Mouse (Mus musculus) adrenal gland, adult 8-10 months (tissue): Measurements from ENCODE around the gene Brf1. TPM values are rescaled to one million over a fixed set of nuclear protein-coding genes. Genes with fewer than 3 reads are reported as not detected.

Experiments
- DNase-seq: peaks from one replicate; pipeline ENCODE4 v3.0.0; 2022
- total RNA-seq, 4 experiments: library from RNA; stranded (reverse); gene quantifications; 2 replicates each; pipeline ENCODE4 v1.2.4; 2022

The Brf1 gene
- total RNA-seq, 4 experiments from 2014 or later: 49.6 to 86.9 (median 68.3) TPM

DNA sequence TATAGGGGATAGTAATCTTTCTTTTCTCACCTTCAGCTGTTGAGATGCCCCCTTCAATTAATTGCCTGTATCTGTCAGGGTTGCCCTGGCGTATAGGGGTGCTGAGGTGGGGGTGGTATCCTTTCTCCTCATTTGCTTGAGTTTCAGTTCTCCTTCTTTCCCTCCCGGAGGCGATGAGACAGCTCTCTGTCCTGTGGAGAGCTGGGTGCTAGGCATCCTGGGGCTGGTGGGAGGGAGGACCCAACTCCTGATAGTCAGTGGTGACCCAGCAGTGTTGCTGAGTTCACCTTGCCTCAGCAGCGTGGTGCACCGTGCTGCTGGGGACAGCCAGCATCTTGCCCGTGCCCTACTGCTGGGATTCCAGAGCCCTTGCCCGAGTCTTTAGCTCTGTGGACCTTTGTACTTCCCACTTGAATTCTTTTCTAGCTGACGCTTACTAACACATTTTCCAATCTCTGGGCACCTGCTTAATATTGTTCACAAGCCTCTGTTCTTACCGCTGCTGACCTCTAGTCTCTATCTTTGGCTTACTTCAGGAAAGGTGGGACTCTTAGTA is 17.0 kb upstream of the Brf1 start:
- no peak for DNase-seq

DNA sequence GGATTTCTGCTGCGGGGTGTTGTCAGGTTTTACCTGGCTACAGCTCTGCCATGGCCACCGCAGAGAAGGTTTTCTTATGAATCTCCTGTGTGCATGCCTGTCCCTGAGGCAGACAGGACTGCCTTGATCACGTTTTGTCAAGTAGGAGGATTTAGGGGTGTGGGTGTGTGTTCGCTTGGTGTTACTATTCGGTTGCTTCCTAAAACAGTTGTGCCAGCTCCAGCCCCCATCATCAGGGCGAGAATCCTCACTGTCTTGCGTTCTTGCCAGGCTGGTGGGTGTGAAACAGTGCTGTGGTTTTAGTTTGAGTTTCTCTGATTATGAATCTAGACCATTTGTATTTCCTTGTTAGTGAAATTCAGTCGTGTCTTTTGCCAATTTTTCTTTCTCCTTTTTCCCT is 16.5 kb upstream of the Brf1 start:
- no peak for DNase-seq

DNA sequence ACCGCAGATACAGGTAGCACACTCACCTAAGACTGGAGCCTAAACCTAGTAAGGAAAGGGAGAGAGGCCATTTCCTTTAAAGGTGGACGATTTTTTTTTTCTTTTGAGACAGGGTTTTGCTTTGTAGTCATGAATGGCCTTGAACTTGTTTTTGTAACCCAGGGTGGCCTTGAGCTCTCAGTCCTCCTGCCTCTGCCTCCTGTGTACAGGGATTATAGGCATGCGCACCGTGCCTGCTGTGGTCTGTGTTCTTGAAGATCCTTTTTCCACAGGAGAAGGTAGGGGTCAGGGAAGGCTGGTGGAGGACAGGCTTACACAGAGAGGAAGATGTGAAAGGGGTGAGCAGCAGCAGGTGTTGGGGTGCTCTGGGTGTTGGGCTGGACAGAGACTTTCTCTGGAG is 15.5 kb upstream of the Brf1 start:
- DNase-seq: no peak

DNA sequence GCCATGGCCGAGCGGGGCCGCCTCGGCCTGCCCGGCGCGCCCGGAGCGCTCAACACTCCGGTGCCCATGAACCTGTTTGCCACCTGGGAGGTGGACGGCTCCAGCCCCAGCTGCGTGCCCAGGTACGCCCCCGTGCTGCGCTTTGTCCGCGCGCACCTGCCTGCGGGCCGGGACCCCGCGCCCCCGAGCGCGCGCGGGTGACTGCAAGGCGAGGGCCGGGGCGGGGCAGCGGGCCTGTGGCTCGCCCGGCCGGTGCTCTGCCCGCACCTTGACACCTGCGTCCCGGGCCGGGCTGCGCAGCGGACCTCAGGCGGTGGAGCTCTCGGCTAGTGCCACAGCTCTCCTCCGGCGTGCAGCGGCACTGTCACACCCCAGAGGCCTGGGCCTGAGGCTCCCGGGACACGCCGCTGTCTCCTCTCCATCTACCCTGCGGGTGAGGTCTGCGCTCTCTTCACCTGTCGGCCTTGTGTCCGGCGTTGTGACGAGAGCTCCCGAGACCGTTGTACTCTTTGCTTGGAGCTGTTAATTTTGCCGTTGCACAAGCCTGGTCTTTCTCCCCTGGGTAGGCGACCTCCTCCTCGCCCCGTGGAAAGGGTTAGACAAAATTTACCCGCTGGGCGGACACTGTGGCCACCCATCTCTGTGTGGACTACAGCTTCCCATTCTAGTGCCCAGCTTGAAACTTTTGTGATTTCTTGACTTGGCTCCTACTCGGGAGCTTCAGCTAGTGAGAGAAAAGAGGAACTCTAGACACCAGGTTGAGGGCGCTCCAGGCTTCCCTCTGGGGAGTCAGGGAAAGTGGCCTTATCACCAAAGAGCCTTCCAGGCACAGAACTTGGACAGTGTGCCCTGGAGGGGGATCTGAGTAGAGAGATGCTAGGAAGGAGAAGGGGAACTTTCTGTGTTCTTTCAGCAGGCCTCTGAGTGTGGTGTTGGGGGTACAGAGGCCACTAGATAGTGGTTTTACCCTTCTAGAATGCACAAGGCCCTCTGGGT is 14.4 kb upstream of the Brf1 start:
- DNase-seq: peak; percentile 29

DNA sequence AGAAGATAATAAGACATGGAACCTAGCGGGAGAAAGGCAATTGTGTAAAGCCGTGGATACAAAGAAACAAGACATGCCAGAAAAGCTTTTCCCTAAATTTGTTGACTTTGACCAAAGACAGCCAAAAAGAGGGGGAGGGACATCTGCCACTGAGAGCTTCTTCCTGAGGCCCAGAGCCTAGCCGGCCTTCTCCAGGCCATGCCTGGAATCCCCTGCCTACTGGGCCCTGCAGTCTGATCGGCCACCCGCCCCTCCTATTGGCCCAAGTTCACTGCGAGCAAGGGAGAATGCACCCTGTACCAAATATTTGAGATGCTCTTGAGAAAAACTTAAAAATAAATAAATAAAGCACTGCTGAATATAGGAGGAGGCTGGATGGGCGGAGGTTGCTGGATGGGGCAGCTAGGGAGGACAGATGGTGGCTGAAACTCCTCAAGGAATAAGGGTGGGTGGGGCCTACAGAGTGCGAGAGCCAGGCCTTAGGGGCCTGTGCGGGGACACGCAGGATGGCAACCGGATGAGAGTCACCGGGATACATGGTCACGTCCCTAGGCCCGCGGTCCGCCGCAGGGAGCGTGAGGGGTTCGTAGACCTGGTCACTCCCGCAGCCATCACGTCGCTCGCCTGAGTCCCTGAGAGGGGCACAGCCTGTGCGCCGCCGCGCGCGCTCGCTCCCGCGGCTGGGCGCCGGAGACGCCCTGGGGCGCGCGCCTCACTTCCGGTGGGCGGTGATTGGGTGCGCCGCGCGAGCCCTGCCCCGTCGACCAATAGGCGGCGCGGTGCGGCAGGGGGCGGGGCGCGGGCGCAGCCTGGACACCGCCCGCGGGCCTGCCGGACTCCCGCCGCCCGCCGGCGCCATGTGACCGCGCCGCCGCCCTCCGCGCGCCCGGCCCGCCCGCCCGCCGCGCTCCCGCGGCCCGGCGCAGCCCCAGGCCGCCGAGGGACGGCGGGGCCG is 13.4 kb upstream of the Brf1 start, which contains the start of gene Pacs2:
Gene Pacs2 (plus strand): TSS at position 905 of the 955 bp plus-strand sequence.
- peak; percentile 85 for DNase-seq

DNA sequence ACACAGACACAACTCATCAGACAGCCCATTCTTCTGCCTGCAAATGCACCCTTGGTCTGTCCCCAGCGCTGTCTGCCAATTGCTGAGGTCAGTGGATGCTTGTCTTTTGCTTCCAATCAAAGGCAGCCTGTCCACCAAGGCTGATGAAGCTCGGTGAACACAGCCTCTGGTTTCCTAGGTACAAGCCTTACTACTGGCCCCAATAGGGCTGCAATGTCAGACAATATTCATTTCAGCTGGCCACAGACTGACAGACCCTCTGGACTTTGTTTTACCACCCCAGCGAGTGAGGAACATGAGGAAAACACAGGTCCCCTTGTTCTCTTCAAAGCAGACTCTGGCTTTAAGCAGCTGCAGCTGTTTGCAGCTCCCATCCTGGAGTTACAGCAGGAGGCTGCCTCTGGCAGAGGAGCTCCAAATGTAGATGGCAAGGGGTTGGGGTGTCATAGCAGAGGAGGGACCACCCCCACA is 12.6 kb upstream of the Brf1 start:
- DNase-seq: no peak

DNA sequence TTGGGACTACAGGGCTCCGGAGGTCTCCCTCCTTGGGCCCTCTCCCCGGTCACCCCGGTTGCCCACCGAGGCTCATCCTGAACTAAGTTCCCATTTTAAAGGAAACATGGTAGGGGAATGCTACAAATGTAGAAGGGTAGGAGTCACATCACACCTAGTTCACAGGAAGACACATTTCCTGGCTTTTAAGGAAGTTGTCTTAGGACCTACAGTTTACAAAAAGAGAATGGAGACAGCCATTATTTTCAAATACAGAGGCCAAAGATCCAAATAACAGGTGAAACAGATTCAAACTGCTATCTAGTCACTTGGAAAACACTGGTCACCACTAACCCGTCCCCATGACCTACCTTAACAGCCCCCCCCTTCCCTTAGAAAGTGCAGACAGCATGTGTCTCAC is 11.9 kb upstream of the Brf1 start:
- no peak for DNase-seq

DNA sequence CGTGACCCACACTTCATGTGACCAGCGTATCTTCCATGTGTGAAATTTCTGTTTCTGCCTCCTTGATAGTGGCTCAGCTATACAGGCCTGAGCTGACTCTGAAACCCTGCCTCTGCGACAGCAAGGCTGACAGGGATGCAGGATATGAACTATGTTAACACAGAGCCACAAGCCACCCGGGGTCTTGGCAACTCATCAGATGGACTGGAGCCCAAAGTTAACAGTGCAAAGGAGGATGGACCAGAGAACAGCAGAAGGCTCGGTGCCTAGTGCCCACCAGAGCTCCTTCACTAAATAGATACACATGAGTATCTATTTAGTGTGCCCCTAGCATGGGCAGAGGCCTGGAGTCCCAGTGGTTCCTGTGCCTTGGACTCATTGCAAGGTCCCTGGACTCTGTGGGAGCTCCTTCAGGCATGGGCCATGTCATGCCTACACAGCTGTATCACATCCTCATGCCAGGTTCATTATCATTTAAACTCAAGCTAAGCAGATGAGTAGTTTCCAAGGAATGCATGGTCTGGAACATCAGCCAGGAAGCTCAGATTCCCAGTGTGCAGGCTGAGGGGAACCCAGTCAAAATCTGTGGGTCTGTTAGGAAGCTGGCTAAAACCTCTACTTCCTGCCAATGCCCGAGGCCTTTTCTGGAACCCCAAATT is 11.3 kb upstream of the Brf1 start:
- no peak for DNase-seq

DNA sequence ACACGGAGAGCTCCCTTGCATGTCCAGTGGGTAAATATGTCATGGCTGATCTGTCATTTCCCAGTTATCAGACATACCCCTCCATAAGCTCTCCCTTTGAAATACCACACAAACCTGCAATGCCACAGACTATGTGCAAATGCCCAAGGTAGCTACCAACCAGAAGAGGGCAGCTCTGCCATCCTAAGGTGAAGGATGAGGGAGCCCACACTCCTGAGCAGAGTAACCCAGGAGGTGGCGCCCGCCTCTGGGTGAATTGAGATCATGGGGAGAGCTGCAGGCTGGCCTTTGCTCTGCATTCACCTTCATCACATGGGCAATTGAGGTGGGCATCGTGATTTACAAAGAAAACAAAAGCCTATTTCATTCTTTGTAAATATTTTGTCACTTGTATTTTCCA is 4.5 kb upstream of the Brf1 start:
- DNase-seq: peak; percentile 54

DNA sequence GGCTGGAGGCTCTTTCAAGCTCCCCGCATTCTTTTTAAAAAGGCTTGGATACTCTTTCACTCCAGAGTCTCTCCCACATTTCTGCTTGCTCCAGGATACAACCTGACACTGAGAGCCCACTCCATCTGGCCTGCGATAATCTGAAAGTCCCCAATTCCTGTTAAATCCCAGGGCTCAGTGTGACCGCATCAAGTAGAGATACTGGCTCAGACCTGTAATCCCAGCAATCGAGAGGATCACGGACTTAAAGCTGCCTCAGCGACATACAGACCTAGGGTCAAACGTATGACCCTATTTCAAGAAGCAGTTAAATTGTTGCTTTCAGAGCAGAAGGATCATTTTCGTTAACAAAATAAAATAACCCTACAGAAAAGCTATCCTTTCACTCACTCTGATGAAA is 3.5 kb upstream of the Brf1 start:
- no peak for DNase-seq

DNA sequence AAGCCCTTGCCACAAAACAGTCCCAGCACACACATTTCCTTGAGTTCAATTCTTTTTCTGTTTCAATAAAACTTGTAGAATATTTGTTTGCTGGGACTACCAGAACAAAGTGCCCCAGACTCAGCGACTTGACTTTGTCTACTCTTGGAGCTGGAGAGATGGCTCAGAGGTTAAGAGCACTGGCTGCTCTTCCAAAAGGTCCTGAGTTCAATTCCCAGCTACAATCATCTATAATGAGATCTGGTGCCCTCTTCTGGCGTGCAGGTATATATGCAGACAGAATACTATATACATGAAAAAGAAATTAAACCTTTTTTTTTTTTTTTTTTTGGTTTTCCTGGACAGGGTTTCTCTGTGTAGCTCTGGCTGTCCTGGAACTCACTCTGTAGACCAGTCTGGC is 2.2 kb upstream of the Brf1 start:
- DNase-seq: no peak

DNA sequence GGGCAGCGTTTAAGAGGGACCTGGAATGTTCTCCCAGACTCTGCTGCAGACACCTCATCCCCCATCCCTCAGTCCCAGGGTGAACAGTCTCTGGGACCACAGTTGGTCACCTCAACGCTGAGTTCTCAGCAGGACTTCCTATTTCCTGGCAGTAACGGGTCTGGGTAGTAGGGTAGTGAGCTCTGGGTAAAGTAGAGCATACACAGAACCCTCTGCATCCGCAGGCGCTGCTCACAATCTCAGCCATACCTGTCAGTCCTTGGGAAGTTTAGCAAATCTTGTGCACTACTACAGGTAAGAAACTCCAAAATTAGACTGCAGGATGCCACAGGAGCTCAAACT is 600 bp upstream of the Brf1 start:
- no peak for DNase-seq

DNA sequence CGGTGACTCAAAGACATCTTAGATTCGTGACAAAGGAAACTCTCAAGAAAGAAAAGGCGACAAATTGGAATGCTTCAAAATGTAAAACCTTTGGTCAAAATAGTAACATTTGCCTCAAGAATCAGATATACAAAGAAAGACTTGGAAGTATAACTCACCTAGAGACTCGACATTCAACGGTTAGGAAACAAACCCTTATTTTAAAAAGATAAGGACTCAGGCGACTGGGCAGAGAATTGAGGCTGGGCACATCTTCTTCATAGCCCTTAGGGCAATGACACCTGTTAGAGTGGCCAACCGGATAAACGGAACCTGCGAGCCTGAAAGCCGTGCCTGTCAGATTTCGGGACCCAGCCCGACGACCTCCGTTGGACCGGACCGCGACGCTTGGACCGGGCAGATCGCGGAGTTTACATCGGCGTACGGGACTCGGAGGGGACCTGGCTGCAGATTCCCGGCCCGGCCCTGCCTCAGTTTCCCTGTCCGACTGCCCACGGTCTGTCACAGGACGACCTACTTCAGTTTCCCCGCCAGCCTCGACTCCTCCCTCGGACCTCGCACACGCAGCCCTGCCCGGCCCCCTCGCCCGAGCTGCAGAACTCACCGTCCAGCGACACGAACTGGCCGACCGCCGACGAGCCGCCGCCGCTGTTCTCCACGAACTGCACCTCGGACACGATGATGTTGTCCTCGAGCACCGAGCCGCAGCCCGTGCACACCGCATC is 773 bp downstream of the Brf1 start:
- no peak for DNase-seq

DNA sequence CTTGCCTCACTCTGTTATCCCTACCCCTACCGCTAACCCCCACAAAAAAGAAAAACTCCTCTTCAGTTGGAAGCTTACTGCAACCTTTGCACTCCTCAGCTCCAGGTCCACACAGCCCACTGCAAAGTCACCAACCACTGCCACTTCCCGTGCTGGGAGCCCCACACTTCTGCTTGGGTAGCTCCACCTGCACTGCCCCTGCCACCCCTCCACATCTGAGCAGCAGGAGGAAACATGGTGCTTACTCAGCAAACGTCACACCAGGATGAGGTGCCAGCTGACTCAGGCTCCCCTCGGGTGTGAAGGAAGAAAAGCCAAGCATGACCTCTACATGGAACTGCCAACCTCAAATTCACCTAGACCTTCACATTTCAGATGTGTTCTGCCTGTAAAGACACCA is 6.4 kb downstream of the Brf1 start:
- no peak for DNase-seq

DNA sequence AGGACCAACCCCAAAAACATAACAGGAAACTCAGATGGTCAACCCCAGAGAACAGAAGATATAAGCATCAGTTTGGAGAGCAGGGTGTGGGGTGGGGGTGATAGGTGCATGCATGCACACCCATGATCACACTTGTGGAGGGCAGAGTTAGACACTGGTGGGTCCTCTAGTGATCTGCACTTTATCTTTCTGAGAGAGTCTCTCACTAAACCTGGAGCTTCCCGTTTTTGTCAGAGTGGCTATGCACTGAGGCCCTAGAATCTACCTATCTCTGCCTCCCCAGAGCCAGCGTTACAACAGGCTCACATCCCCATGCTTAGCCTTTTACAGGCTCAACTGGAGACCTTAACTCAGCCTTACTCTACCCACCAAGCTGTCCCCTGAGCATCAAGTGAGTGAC is 9.1 kb downstream of the Brf1 start:
- no peak for DNase-seq

DNA sequence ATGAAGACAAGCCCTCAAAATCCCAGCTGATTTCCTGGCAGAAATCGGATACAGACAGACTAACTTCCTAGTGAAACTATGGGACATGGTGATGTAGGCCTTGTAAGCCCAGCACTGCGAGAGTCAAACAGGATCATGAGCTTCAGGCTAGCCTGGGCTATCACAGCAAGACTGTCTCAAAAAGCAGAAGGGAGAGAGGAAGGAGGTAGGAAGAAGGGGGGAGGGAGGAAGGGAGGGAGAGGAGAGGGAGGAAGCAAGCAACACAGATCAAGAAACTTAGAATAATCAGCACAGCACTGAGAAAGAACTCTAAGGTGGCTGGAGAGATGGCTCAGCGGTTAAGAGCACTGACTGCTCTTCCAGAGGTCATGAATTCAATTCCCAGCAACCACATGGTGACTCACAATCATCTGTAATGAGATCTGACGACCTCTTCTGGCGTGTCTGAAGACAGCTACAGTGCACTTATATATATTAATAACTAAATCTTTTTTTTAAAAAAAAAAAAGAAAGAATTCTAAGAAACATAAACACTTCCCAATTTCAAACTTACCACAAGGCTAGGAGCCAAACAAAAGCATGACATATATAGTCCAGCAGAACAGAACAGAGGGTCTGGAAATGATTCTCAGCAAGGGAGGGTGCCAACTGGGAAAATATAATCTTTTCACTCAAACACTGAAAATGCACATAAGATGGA is 9.6 kb downstream of the Brf1 start:
- DNase-seq: no peak

DNA sequence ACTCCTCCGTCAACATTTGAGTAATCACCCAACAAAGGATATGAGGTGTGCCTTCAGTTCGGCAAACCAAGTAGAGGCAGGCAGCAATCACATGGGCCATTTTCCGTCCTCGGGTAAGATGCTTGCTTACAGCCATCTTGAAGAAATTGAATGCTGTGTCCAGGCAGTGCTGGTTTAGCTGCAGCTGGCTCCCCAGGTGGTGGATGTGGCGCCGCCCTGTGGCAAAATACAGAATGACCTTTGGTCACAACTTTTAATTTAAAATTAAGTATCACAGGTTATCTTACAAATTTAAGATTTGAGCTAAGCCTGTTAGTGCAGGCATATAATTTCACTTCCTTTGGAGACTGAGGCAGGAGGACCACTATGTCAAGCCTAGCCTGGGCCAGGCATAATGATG is 12.6 kb downstream of the Brf1 start:
- DNase-seq: no peak

DNA sequence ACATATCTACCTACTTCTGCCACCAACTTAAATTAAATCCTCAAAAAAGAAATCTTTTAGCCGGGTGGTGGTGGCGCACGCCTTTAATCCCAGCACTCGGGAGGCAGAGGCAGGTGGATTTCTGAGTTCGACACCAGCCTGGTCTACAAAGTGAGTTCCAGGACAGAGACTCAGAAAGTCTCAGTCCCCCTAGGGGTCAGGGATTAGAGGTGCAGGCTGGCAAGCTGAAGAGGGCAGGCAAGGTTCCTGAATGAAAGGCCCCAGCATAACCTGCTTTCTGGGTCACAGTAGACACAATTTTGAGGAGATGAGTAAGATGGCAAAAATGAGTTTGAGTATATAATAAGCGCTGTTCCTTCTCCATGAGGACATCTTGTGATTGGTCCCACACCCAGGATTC is 15.2 kb downstream of the Brf1 start:
- DNase-seq: no peak

DNA sequence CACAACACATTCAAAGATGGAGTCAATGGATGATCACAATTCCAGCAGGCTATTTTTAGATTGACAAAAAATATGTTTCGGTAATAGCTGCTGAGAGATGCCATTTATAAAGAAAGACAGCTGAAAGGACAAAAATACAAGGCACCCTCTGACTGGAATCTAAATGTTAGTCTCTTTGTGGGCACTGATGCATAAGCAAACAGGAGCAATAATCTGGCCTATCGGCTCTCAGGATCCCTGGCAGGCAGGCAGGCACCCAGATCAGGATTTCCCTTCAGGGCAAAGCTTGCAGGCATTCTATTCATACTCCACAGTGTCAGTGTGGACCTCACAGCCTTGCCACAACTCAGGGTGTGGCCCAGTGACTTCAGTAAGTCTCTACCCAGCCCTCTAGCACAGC is 18.5 kb downstream of the Brf1 start:
- no peak for DNase-seq

DNA sequence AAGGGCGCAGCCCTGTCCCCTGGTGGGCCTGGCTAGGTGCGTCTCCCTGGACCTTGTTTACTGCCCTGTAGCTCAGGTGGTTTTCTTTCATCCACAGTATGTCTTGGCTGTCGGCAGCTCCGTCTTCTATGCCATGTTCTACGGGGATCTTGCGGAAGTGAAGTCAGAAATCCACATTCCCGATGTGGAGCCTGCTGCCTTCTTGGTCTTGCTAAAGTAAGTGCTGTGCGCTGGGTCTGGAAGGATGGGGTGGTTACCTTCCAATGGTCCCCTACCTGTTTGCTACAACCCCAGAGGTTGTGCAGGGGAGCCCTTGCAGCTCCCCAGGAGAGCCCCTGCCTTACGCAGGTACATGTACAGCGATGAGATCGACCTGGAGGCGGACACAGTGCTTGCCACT is 23.3 kb downstream of the Brf1 start:
- DNase-seq: no peak
